Mouse (Mus musculus) neural tube, embryonic 13.5 days (tissue): ENCODE measurements around the gene Pirb. TPM values are rescaled to one million over a fixed set of nuclear protein-coding genes. Genes with fewer than 3 reads are reported as not detected.

Experiments used
- ATAC-seq: fragments of 200-750 bp; cut with Nextera tagmentation; 2 replicates; pipeline ENCODE4 v1.8.0; 2017; ENCODE audit warnings: low read depth, mild to moderate bottlenecking, moderate TSS enrichment, moderate library complexity
- H3K27ac ChIP-seq: fragments of 300-500 bp; sonication (generic); replicated peaks from 2 replicates; pipeline ENCODE4 v1.5.1; 2015; ENCODE audit warnings: moderate library complexity, mild to moderate bottlenecking, inconsistent platforms
- H3K27me3 ChIP-seq: fragments of 300-500 bp; sonication (generic); 2 replicates; pipeline ENCODE4 v1.6.1; 2015; ENCODE audit warnings: mild to moderate bottlenecking, inconsistent platforms
- H3K36me3 ChIP-seq: fragments of 300-500 bp; sonication (generic); 2 replicates; pipeline ENCODE4 v1.6.1; 2015; ENCODE audit warnings: mild to moderate bottlenecking, inconsistent platforms
- H3K4me1 ChIP-seq: fragments of 300-500 bp; sonication (generic); replicated peaks from 2 replicates; pipeline ENCODE4 v1.6.1; 2015; ENCODE audit warnings: inconsistent platforms
- H3K4me2 ChIP-seq: fragments of 300-500 bp; sonication (generic); 2 replicates; pipeline ENCODE4 v1.6.1; 2015; ENCODE audit warnings: inconsistent platforms, mild to moderate bottlenecking, moderate library complexity
- H3K4me3 ChIP-seq: fragments of 300-500 bp; sonication (generic); 2 replicates; pipeline ENCODE4 v1.5.1; 2015; ENCODE audit warnings: mild to moderate bottlenecking, inconsistent platforms
- H3K9ac ChIP-seq: fragments of 300-500 bp; sonication (generic); 2 replicates; pipeline ENCODE4 v1.6.1; 2015; ENCODE audit warnings: moderate library complexity, mild to moderate bottlenecking, inconsistent platforms
- H3K9me3 ChIP-seq: fragments of 300-500 bp; sonication (generic); 2 replicates; pipeline ENCODE4 v1.6.1; 2016; ENCODE audit warnings: inconsistent platforms
- WGBS: fragments of 180-500 bp; shearing (Covaris S2); methylation state at CpG from one replicate; pipeline ENCODE4 v1.1.7; 2015; 5-methylcytosine and 5-hydroxymethylcytosine counted together
- polyA plus RNA-seq: library from polyadenylated mRNA; unstranded; fragments of >200 nt; fragmentation: Nextera tagmentation; extraction: Ambion mirVana; gene quantifications from 2 replicates; pipeline ENCODE4 v1.2.1, GENCODE M21; 2015

Gene Pirb
- polyA plus RNA-seq, 1 experiment from 2014 or later, result 0.14 TPM

- 77% methylated on average over 31 of the region's 31 CpGs for WGBS
- Histone ChIP-seq H3K9ac (peak overlapping the region; percentile 34; the same call in 1 of the 2 replicates), H3K27ac (no peak overlapping the region), H3K36me3 (peaks cover 47% of the 10 kb centered on the region), H3K4me2 (no peak overlapping the region), H3K9me3 (no peaks in the 10 kb centered on the region), H3K27me3 (no peaks in the 10 kb centered on the region), H3K4me3 (no peak overlapping the region), H3K4me1 (peaks cover 24% of the 10 kb centered on the region)
- ATAC-seq, result no peak
These were observed 34.6 kb downstream of the Pirb start for GRCm38 (mm10) chr7:3685400-3686187.

- Histone ChIP-seq H3K27ac (peak overlapping the region; percentile 76), H3K4me3 (no peak overlapping the region), H3K36me3 (peaks cover 48% of the 10 kb centered on the region), H3K9ac (peak overlapping the region; percentile 43; the same call in 1 of the 2 replicates), H3K9me3 (no peaks in the 10 kb centered on the region), H3K4me1 (peaks cover 24% of the 10 kb centered on the region), H3K27me3 (no peaks in the 10 kb centered on the region), H3K4me2 (no peak overlapping the region)
- ATAC-seq, result peak; percentile 34; the same call in 1 of the 2 replicates
- WGBS, result 67% methylated on average over 8 of the region's 8 CpGs
These were observed 35.5 kb downstream of the Pirb start for GRCm38 (mm10) chr7:3684698-3685097.

- Histone ChIP-seq H3K27ac (peak overlapping the region; percentile 76), H3K9ac (peak overlapping the region; percentile 43; the same call in 1 of the 2 replicates), H3K9me3 (no peaks in the 10 kb centered on the region), H3K4me1 (peaks cover 24% of the 10 kb centered on the region), H3K27me3 (no peaks in the 10 kb centered on the region), H3K4me3 (no peak overlapping the region), H3K4me2 (no peak overlapping the region), H3K36me3 (peaks cover 53% of the 10 kb centered on the region)
- ATAC-seq, result peak; percentile 51
- 62% methylated on average over 10 of the region's 10 CpGs for WGBS
These were observed 36.2 kb downstream of the Pirb start for GRCm38 (mm10) chr7:3683908-3684550.

GRCm38 (mm10) chr7:3677342-3677741 lies 42.8 kb downstream of the Pirb start, which contains the start of gene Tmc4:
TSS of gene Tmc4 (minus strand) at chr7:3677553.
- no peaks in the 10 kb centered on the region for H3K27me3 ChIP-seq
- H3K36me3 ChIP-seq, result peaks cover 29% of the 10 kb centered on the region
- no peak within 1 kb of the TSS for H3K9ac ChIP-seq
- no peak within 1 kb of the TSS for H3K4me2 ChIP-seq
- no peaks in the 10 kb centered on the region for H3K9me3 ChIP-seq
- WGBS, result 59% methylated on average over 9 of the region's 9 CpGs
- no peak for ATAC-seq
- no peak within 1 kb of the TSS for H3K4me3 ChIP-seq
- H3K4me1 ChIP-seq, result no peaks in the 10 kb centered on the region
- H3K27ac ChIP-seq, result no peak within 1 kb of the TSS

- no peak for ATAC-seq
These were observed 43.8 kb downstream of the Pirb start for GRCm38 (mm10) chr7:3676371-3676770.

GRCm38 (mm10) chr7:3675228-3675548 lies 45.0 kb downstream of the Pirb start:
- no peaks in the 10 kb centered on the region for H3K27me3 ChIP-seq
- no peak; the same call in 1 of the 2 replicates for ATAC-seq
- H3K9ac ChIP-seq, result no peak overlapping the region
- no peaks in the 10 kb centered on the region for H3K9me3 ChIP-seq
- WGBS, result 77% methylated on average over 3 of the region's 3 CpGs
- H3K4me3 ChIP-seq, result no peak overlapping the region
- peaks cover 20% of the 10 kb centered on the region for H3K36me3 ChIP-seq
- H3K4me1 ChIP-seq, result no peaks in the 10 kb centered on the region
- H3K27ac ChIP-seq, result no peak overlapping the region
- H3K4me2 ChIP-seq, result no peak overlapping the region

More at GRCm38 (mm10) chr7:3676371-3676770, 43.8 kb downstream of the Pirb start:
- Histone ChIP-seq H3K36me3 (peaks cover 29% of the 10 kb centered on the region), H3K4me2 (no peak overlapping the region), H3K27me3 (no peaks in the 10 kb centered on the region), H3K9ac (no peak overlapping the region), H3K4me1 (no peaks in the 10 kb centered on the region), H3K27ac (no peak overlapping the region), H3K4me3 (no peak overlapping the region), H3K9me3 (no peaks in the 10 kb centered on the region)
- WGBS, result 88% methylated on average over 12 of the region's 12 CpGs

- peak; percentile 89 for ATAC-seq
- Histone ChIP-seq H3K4me2 (no peak overlapping the region), H3K27ac (no peak overlapping the region), H3K4me1 (no peaks in the 10 kb centered on the region), H3K9ac (no peak overlapping the region), H3K4me3 (no peak overlapping the region), H3K9me3 (no peaks in the 10 kb centered on the region), H3K27me3 (no peaks in the 10 kb centered on the region), H3K36me3 (peaks cover 18% of the 10 kb centered on the region)
- 69% methylated on average over 10 of the region's 10 CpGs for WGBS
These were observed 45.5 kb downstream of the Pirb start for GRCm38 (mm10) chr7:3674507-3675227.

- Histone ChIP-seq H3K9me3 (no peaks in the 10 kb centered on the region), H3K4me1 (peaks cover 22% of the 10 kb centered on the region), H3K27ac (no peak overlapping the region), H3K27me3 (no peaks in the 10 kb centered on the region), H3K4me3 (no peak overlapping the region), H3K4me2 (0 out of 2 replicates have a peak overlapping the region, but pooled peaks have one; percentile 4), H3K36me3 (peaks cover 11% of the 10 kb centered on the region), H3K9ac (no peak overlapping the region)
- WGBS, result 21% methylated on average over 14 of the region's 14 CpGs
- ATAC-seq, result no peak
These were observed 53.2 kb downstream of the Pirb start for GRCm38 (mm10) chr7:3666921-3667391.

- peak; percentile 99 for ATAC-seq
- peak within 1 kb of the TSS; percentile 62 for H3K4me3 ChIP-seq
- peak within 1 kb of the TSS; percentile 78 for H3K4me2 ChIP-seq
- peak within 1 kb of the TSS; percentile 79 for H3K9ac ChIP-seq
- H3K4me1 ChIP-seq, result peaks cover 22% of the 10 kb centered on the region
- peak within 1 kb of the TSS; percentile 80 for H3K27ac ChIP-seq
- no peaks in the 10 kb centered on the region for H3K9me3 ChIP-seq
- H3K27me3 ChIP-seq, result no peaks in the 10 kb centered on the region
- WGBS, result 4% methylated on average over 45 of the region's 45 CpGs
- H3K36me3 ChIP-seq, result peaks cover 25% of the 10 kb centered on the region
These were observed 54.7 kb downstream of the Pirb start, which contains the start of gene Leng1 for GRCm38 (mm10) chr7:3665215-3666114. TSS of gene Leng1 (minus strand) at chr7:3665840.

GRCm38 (mm10) chr7:3664524-3665214 lies 55.5 kb downstream of the Pirb start:
- H3K4me2 ChIP-seq, result peak overlapping the region; percentile 78
- no peaks in the 10 kb centered on the region for H3K27me3 ChIP-seq
- H3K4me3 ChIP-seq, result peak overlapping the region; percentile 62
- H3K9me3 ChIP-seq, result no peaks in the 10 kb centered on the region
- peak overlapping the region; percentile 79 for H3K27ac ChIP-seq
- 33% methylated on average over 15 of the region's 15 CpGs for WGBS
- peaks cover 22% of the 10 kb centered on the region for H3K4me1 ChIP-seq
- peak; percentile 28 for ATAC-seq
- H3K36me3 ChIP-seq, result peaks cover 33% of the 10 kb centered on the region
- peak overlapping the region; percentile 79 for H3K9ac ChIP-seq
